Mouse (Mus musculus) T-helper 17 cell (primary cell): Measurements from ENCODE around the gene Dnajc14.

ENCODE experiments used
- in situ Hi-C, 2 experiments: fragments of 300-600 bp; cut with MboI, MseI; formaldehyde crosslinking; loops; 1 replicate in 1 of 2; 2 replicates in 1 of 2; pipeline ENCODE4 v1.15.1; 2025; ENCODE audit warnings: high pct_unique_total_duplicates in 2 of 2

Gene Dnajc14

DNA sequence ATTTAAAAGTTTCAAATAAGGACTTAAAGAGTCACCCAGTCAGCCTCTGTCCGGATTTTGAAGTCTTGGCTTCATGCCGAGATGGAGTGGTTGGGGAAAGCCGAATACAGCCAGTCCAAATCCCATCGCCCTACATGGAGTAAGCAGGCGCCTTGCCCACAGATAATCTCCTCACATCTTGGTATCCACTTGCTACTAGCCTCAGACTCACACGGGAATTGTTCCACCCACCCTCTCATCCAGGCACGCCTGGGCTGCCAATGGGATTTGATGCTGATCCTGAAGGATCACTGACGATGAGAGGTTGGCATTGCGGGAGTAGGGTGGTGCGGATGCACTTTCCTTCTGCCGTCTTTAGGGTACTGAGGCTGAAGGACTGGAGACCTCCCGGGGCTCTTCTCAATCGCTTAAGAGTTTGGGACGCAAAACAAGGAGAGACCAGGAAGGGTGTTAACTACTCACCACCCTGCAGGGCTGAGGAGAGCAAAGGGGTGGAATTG lies at the start of gene Dnajc14:
Dnajc14 (plus strand) TSS at position 292 of the 500 bp plus-strand sequence.
- in situ Hi-C loops, result no loop called here

DNA sequence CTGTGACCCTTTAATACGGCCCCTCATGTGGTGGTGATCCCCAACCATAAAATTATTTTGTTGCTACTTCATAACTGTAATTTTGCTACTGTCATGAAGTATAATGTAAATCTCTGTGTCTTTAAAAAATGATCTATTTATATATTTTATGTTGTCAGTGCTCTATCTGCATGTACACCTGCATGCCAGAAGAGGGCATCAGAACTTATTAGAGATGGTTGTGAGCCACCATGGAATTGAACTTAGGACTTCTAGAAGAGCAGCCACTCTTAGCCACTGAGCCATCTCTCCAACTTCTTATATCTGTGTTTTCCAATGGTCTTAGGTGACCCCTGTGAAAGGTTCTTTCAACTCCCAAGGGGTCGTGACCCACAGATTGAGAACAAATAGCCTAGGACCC lies 31.0 kb upstream of the Dnajc14 start:
- in situ Hi-C loops, result no loop called here

DNA sequence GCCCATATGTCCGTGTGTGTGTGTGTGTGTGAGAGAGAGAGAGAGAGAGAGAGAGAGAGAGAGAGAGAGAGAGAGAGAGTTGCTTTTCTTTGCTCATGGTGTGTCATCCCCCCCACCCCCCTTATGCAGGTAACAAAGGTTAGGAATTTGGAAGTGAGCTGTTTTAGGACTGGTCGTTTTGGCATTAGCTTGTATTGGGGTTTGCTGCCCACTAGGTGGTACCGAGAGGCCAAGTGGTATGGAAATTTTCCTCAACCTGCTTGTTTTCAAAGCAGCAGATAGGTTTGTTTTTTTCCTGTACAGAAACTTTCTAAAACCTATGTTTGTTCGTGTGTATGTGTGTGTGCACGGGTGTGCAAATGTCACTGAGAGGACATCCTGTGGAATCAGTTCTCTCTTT lies 30.2 kb upstream of the Dnajc14 start:
- in situ Hi-C loops, result no loop called here

DNA sequence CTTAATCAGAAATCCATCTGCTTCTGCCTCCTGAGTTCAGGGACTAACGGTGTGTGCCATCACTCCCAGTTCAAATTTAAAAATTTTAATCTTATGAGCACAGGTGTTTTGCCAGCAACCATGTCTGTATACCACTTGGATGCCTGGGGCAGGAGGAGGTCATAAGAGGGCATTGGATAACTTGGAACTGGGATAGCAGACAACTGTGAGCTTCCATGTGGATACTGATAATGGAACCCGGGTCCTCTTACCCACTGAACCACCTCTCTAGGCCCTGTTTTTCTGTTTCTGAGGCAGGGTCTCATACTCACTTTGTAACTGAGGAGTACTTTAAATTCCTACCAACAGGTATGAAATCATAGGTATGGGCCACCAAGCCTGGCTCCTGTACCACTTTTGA lies 25.4 kb upstream of the Dnajc14 start:
- in situ Hi-C loops, result no loop called here

DNA sequence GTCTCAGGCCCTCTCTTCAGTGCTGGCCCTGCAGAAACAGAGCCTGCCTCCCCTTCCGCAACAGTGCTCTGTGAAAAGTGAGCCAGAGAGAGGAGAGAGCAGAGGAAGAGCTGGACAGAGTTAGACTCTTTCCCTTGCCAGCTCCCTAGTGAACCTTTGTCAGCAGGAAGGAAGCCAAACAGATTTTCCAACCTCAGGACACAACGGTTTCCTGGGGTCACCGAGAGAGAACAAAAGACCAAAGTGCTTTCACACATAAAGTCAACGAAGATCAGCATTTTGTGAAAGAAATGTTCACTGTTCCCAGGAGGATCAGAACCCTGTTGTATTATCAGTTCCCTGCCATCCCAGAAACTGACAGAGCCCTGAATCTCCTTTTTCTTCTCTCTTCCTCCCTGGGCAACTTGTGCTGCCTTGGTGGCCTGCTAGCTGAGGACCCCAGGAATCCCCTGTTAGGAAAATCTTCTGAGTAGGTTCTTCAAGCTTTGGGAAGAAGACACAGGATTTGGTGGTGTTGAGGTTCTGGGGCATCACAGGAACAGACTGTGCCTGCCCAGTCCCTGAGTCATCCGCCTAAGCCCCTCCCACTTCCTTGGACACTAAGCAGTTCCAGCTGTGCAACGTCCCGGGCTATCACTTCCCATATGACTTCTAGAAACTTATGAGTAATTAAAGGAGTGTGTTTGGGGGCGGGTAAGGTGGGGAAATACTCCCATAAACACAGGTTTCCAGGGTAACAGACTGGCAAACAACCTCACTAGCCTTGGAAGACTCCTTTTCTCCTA lies 24.7 kb upstream of the Dnajc14 start:
- in situ Hi-C loops, result no loop called here

DNA sequence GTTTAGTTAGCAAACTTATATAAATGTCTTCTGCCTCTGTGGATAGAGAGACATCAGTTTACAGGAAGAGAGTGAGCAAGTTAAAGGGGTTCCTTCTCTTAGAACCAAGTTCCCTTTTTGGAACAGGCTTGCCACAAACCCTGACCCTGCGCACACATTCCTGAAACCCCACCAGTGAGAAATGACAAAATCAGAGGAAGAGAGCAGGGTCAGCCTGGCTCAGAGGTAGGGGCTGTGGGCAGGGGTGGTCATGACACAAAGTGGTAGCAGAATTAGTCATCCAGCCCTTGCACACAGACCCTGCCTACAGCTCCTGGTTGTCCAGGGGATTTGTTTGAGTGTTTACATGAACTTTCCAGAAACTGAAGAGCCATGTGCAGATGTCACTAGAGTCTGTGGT lies 23.7 kb upstream of the Dnajc14 start:
- in situ Hi-C loops, result loop anchor here in 1 of 2 experiments (10.0 kb wide), 1 partner anchor 875 kb away; the partner anchor contains the start of gene Olfr800

DNA sequence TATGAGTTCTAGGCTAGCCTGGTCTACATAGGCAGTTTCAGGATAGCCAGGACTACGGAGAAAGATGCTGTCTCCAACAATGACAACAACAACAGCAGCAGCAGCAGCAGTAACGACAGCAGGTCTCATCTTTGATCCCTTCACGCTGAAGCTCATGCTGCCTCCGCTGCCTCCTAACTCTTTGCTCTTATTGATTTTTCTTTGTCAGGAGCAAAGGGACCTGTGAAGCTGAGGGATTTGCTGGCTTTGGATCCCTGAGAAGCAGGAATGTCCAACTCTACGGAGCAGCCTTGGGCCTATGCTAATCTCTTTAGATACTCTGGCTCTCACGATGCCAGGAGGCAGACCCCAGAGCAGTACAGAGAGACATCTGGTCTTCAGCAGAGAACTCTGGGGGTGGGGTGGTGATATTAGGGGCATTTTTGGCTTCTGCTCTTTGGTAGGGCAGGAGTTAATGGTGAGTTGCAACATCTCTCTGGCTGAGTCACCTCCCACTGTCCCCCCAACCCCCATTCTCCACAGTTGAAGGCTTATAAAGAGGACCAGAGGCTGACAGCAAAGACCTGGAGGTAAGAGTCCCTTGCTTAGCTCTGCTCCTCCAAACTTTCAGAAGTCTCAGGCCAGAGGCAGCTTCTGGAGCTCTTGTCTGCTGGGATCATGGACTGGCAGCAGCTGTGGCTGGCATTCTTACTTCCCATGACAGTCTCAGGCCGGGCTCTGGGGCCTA lies 13.3 kb upstream of the Dnajc14 start, which contains the start of gene Mmp19:
Mmp19 (plus strand) TSS at position 513 of the 727 bp plus-strand sequence.
- in situ Hi-C loops, result no loop called here

DNA sequence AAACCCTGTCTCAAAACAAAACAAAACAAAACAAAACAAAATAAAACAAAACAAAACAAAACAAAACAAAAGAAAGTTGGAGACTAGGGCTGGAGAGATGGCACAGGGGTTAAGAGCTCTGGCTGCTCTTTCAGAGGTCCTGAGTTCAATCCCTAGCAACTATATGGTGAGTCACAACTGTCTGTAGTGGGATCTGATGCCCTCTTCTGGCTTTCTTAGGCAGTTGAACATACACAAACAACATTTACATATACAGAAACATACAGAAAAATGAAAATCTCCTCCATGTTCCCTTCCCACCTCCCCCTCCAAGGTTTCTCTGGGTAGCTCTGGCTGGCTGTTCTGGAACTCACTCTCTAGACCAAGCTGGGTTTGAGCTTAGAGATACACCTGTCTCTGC lies 11.8 kb upstream of the Dnajc14 start:
- in situ Hi-C loops, result no loop called here

DNA sequence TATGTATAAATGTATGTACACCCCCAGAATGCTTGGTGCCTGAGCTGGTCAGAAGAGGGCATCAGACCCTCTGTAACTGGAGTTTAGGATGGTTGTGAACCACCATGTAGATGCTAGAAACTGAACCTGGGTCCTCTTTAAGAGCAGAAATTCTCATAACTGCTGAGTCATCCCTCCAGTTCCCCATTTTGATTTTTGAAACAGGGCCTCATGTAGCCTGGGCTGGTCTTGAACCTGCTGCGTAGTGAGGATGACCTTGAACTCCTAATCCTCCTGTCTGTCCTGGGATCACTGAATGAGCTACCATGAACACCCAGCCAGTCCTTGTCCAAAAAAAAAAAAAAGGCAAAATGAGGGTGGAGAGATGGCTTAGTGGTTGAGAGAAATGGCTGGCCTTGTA lies 10.6 kb upstream of the Dnajc14 start:
- in situ Hi-C loops, result no loop called here

DNA sequence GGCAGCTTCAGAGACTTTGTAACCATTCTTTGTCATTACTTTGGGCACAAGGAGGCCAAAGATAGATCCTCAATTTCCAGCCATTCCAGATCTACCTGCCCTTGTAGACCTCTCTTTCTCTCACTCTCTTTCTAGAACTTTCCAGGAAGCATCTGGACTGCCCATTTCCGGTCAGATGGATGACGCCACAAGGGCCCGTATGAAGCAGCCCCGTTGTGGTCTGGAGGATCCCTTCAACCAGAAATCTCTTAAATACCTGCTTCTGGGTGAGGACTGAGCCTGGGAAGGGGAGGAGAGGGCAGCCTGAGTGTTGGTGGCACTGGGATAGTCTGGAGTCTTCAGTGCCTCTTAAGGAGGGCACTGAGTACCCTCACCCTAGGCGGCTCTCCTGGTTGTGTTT lies 9.5 kb upstream of the Dnajc14 start:
- in situ Hi-C loops, result no loop called here

DNA sequence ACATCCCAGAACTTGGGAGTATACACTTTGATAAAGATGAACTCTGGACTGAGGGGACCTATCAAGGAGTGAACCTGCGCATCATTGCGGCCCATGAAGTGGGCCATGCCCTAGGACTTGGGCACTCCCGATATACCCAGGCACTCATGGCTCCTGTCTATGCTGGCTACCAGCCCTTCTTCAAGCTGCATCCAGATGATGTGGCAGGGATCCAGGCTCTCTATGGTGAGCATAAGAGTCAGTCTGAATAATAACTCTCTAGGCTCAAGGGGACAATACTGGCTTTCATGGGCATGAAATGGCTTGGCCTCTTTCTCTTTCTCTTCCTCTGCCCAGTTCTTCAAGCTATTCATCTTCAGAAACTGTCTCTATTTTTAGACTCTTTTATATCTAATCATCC lies 8.3 kb upstream of the Dnajc14 start:
- in situ Hi-C loops, result no loop called here

DNA sequence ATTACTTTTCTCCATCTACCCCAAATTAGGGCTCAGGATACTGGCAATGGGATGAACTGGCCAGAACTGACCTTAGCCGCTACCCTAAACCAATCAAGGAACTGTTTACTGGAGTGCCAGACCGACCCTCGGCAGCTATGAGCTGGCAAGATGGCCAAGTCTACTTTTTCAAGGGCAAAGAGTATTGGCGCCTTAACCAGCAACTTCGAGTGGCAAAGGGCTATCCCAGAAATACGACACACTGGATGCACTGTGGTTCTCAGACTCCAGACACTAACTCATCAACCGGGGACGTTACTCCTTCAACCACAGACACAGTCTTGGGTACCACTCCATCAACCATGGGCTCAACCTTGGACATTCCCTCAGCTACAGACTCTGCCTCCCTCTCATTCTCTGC lies 5.2 kb upstream of the Dnajc14 start:
- in situ Hi-C loops, result no loop called here

DNA sequence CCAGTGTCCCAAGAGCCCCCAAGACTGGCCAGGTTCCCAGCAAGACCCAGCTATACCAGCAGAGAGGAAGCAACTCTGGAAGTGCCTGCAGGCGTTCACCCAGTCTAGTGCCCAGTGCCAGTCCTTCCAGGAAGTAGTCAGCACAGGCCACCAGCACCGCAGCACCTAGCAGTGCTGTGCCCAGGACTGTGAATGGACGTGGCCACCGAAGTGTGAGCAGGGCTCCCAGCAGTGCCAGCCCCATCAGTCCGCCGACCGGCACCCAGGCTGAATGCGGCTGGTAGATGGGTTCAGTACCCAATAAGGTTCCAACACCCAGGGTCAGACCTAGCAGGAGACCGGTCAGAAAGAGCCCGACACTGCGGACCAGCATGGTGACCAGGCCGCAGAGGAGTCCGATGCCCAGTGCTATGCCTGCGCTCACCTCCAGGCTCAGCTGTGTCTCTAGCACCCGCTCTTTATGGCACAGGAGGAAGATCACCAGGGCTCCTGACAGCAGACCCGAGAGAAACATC lies 1.8 kb upstream of the Dnajc14 start:
- in situ Hi-C loops, result no loop called here

DNA sequence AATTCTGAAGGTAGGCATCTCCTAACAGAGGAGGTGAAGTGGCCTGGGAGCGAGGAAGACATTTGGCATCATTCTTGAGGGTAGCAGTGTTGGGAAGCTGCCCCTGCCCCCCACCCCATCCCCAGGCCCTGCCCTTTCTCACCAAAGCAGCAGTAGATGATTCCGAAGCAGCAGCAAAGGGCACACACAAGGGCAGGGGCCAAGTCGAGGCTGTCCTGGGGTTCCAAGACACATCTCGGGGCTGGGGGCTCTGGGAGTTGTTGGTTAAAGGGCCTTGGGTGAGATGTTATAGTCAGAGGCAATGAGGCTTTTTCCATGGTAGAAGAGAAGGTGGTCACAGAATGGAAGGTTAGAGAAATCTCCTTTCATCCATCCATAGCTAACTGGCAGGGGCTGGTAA lies 906 bp upstream of the Dnajc14 start:
- in situ Hi-C loops, result no loop called here

DNA sequence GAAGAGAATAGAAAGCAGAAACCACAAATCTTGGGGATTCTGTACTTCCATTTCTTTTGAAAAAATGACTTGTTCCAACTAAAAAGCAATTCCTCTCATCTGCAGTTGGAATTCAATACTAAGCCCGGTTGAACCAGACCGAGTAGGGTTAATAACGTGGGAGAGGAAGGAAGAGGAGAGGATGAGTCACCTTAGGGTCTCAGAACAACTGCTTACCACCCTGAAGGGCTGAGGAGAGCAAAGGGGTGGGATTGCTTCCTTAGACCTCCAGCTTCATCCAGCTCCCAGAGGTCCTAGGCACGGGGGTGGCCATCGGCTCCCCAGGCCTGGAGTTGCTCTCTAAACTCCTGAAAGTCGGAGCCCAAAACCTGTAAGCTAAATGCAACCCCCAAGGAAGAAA lies 501 bp upstream of the Dnajc14 start:
- in situ Hi-C loops, result no loop called here

DNA sequence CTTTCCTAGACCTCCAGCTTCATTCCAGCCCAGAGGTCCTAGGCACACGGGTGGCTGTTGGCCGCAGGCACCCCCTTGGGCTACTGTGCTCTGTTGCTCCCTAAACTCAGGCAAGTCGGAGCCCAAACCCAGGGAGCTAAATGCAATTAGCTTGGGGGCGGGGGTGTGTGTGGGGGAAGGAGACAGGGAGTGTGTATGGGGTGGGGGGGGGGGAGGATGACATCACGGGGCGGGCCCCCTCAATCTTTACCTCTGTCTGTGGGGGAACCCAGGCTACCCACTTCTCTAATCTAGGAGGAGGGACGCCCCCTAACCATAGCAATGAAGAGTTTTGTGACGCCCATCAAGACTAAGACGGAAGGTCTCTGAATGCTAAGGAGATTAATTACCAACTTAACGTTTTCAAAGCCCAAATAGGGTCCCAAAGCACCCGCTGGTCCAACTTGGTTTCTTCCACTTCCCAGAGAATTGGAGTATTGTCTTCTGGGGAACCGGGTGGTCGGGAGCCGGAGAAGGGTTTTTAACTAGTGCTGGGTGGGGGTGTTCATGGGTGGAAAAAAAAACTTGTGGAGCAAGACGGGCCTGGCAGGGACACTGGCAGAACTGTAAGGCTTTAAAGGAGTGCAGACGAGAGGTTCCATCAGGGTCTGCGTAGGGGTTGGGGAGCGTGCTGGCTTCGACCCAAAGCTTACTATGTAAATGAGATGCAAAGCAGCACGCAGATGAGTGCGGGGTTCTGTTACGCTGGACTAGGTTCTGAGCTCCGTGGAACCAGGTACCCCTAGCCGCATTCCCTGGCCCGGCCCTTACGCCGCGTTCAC lies 619 bp downstream of the Dnajc14 start, which contains the start of gene Tmem198b:
Tmem198b (minus strand) TSS at position 100 of the 821 bp plus-strand sequence.
- in situ Hi-C loops, result no loop called here

DNA sequence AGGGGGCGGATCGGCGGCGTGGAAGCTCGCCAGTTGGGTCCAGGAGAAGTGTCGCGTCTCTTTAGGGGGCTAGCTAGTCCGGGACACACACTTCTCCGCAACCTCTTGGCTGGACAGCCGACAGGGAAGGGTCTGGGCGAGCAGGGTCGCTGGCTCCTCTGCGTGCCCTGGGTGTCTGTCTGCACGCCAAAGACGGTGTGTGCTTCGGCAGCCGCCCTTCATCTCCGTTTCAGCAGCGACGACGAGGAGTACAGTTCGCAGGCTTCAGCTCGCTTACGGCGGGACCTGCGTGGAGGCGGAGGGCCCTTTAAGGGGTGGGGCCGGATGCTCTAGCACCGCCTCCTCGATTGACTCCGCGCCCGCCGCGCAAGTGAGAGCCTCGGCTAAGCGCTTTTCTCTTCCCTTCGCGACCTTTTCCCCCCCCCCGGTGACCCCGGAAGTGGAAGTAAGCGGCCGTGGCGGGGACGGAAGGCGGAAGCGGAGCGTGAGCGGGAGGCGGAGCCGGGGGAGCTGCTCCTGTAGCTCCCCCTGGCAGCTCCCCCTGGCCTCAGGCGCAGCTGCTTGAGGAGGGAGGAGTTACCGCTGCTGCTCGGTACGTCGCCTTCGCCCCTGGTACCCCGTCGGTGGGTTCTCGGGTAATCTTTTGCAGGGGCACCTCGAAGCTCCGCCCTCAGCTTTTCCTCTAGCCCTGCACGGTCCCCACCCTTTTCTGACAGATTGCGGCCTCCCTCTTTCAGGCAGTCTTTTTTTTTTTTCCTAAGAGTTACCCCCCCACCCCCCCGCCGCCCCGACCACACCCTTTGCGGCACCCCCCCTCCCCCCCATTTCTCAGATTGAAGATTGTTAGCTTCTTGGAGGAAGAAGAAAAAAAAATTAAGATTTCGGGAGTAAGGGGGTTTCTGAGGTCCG lies 1.5 kb downstream of the Dnajc14 start:
- in situ Hi-C loops, result no loop called here

DNA sequence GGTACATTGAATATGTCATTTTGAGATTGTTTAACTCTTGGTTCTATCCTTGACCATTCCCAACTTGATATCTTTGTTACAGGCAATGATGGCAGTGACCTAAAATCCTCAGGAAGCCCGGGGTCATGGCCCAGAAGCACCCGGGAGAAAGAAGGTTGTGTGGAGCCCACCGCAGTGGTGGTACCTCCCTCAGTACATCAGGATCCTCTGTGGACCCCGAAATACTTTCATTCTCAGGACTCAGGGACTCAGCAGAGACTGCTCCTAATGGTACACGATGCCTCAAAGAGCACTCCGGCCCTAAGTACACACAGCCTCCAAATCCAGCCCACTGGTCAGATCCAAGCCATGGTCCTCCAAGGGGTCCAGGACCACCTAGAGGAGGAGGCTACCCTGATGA lies 2.2 kb downstream of the Dnajc14 start:
- in situ Hi-C loops, result no loop called here

DNA sequence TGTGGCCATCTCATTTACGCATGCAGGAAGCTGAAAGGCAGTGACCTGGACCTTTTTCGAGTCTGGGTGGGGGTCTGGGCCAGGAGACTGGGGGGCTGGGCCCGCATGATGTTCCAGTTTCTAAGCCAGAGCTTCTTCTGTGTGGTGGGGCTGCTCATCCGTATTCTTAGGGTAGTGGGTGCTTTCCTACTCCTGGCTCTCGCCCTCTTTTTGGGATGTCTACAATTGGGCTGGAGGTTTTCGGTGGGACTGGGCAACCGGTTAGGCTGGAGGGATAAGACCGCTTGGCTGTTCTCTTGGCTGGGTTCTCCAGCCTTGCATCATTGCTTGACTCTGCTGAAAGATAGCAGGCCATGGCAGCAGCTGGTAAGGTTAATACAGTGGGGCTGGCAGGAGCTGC lies 3.2 kb downstream of the Dnajc14 start:
- in situ Hi-C loops, result no loop called here

DNA sequence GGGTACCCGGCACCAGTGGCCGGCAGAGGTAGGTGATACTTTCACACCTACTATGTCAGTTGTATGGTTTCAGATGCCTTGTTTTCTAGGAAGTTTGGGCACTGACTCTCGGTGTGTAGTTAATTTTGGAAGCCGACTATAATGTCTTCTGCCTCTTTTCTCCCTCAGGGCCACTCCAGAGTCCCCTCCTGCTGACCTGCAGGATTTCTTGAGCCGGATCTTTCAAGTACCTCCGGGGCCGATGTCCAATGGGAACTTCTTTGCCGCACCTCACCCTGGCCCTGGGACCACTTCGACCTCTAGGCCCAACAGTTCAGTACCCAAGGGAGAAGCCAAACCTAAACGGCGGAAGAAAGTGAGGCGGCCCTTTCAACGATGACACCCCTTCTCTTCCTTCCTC lies 13.2 kb downstream of the Dnajc14 start, which contains the start of gene Sarnp:
Sarnp (plus strand) TSS at position 301 of the 400 bp plus-strand sequence.
- in situ Hi-C loops, result no loop called here
